Mouse (Mus musculus) hindbrain, embryonic 11.5 days (tissue): ENCODE results near the gene Basp1. TPM values are rescaled to one million over a fixed set of nuclear protein-coding genes. Genes with fewer than 3 reads are reported as not detected.

ENCODE experiments used
- ATAC-seq: fragments of 200-750 bp; cut with Nextera tagmentation; 2 replicates; pipeline ENCODE4 v1.8.0; 2017; ENCODE audit warnings: mild to moderate bottlenecking, moderate TSS enrichment, moderate library complexity; ENCODE audit not compliant: low FRiP score
- DNase-seq: peaks from one replicate; pipeline ENCODE4 v3.0.0-alpha.2; 2015; ENCODE audit warnings: low spot score
- H3K27ac ChIP-seq: fragments of 300-500 bp; sonication (generic); 2 replicates; pipeline ENCODE4 v1.5.1; 2014; ENCODE audit warnings: mild to moderate bottlenecking, low read depth, low read length
- H3K27me3 ChIP-seq: fragments of 300-500 bp; sonication (generic); 2 replicates; pipeline ENCODE4 v1.6.1; 2014; ENCODE audit warnings: mild to moderate bottlenecking, low read length, moderate library complexity, mixed read lengths; ENCODE audit not compliant: control insufficient read depth, insufficient read depth
- H3K36me3 ChIP-seq: fragments of 300-500 bp; sonication (generic); 2 replicates; pipeline ENCODE4 v1.6.1; 2014; ENCODE audit warnings: mild to moderate bottlenecking, low read length, moderate library complexity, mixed read lengths; ENCODE audit not compliant: control insufficient read depth, insufficient read depth
- H3K4me1 ChIP-seq: fragments of 300-500 bp; sonication (generic); replicated peaks from 2 replicates; pipeline ENCODE4 v1.6.1; 2014; ENCODE audit warnings: low read length, mixed read lengths; ENCODE audit not compliant: control insufficient read depth, insufficient read depth
- H3K4me2 ChIP-seq: fragments of 300-500 bp; sonication (generic); replicated peaks from 2 replicates; pipeline ENCODE4 v1.6.1; 2014; ENCODE audit warnings: mild to moderate bottlenecking, low read depth, low read length
- H3K4me3 ChIP-seq: fragments of 300-500 bp; sonication (generic); 2 replicates; pipeline ENCODE4 v1.5.1; 2014; ENCODE audit warnings: low read depth, low read length
- H3K9ac ChIP-seq: fragments of 300-500 bp; sonication (generic); 2 replicates; pipeline ENCODE4 v1.6.1; 2014; ENCODE audit warnings: low read depth, low read length
- H3K9me3 ChIP-seq: fragments of 300-500 bp; sonication (generic); 2 replicates; pipeline ENCODE4 v1.6.1; 2016; ENCODE audit warnings: low read length; ENCODE audit not compliant: control insufficient read depth
- WGBS: fragments of 180-500 bp; shearing (Covaris S2); extraction: QIAGEN DNeasy Blood & Tissue Kit; methylation state at CpG from one replicate; pipeline ENCODE4 v1.1.7; 2014; 5-methylcytosine and 5-hydroxymethylcytosine counted together
- polyA plus RNA-seq: library from polyadenylated mRNA; unstranded; fragments of >200 nt; fragmentation: Nextera tagmentation; extraction: Ambion mirVana; gene quantifications from 2 replicates; pipeline ENCODE4 v1.2.1, GENCODE M21; 2014

Gene Basp1
- polyA plus RNA-seq, 1 experiment from 2014 or later: 130 TPM

DNA sequence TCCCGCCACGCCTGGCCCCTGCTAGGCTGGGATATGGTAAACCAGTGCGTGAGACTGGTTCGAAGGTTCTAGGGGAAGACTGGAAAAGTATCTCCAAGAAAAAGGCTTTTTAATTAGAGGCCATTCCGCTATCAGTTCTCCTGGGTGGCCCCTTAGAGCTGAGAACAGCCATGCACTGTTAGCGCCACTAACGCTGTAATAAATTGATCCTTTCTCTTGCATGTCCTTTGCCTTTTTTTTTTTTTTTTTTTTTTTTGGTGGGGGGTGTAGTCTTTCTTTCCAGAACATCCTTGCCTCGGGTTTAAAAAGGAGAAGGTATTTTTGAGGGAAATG, 32.6 kb upstream of the Basp1 start:
- no peak overlapping the region for H3K9ac ChIP-seq
- DNase-seq (no peak), ATAC-seq (0 out of 2 replicates have a peak, but pooled peaks have one; percentile 23)
- WGBS: 57% methylated on average over 8 of the region's 8 CpGs
- no peak overlapping the region for H3K27ac ChIP-seq
- no peaks in the 10 kb centered on the region for H3K9me3 ChIP-seq
- peak overlapping the region; percentile 18; the same call in 1 of the 2 replicates for H3K4me2 ChIP-seq
- H3K4me3 ChIP-seq: no peak overlapping the region
- no peaks in the 10 kb centered on the region for H3K36me3 ChIP-seq
- H3K4me1 ChIP-seq: no peaks in the 10 kb centered on the region; the same call in 1 of the 2 replicates
- no peaks in the 10 kb centered on the region for H3K27me3 ChIP-seq

DNA sequence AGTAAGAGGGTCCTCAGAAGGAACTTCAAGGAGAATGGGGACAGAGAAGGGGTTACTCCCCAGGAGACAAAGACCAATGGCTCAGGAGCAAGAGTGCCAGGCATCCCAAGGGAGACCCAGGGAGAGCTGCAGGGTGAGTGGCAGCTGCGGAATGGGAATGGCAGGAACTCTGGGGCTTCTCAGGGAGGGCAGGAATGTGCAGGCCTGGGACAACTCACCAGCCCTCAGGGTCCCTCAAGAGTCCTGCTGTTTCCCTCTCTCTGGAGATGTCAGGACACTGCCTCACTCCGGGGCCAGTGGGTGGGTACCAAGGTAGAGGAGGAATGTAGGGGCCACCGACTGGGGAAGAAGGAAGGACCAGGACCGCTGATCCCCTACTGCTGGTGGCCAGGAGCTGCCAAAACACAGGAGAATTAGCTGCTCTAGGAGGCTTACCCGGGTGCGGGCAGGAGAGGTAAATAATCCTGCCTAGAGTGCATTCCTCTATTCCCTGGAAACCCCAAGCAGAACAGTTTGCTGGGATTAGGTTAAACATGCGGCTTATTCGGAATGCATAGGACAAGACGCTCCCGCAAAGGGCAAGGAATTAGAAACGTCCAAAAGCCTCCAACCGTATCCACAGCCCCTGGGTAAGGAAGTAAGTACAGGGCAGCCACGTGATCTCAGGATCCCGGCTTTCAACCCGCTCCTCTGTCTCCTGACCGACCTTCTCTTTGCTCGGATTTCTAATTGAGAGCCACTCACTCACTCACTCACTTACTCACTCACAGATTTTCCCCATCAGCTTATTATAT, 32.0 kb upstream of the Basp1 start:
- H3K9me3 ChIP-seq: no peaks in the 10 kb centered on the region
- H3K27ac ChIP-seq: no peak overlapping the region
- peak overlapping the region; percentile 18; the same call in 1 of the 2 replicates for H3K4me2 ChIP-seq
- no peaks in the 10 kb centered on the region for H3K36me3 ChIP-seq
- no peak overlapping the region for H3K4me3 ChIP-seq
- no peaks in the 10 kb centered on the region; the same call in 1 of the 2 replicates for H3K4me1 ChIP-seq
- no peak overlapping the region for H3K9ac ChIP-seq
- WGBS: 8% methylated on average over 17 of the region's 17 CpGs
- ATAC-seq (peak; percentile 52; the same call in 1 of the 2 replicates), DNase-seq (peak; percentile 41)
- H3K27me3 ChIP-seq: no peaks in the 10 kb centered on the region

DNA sequence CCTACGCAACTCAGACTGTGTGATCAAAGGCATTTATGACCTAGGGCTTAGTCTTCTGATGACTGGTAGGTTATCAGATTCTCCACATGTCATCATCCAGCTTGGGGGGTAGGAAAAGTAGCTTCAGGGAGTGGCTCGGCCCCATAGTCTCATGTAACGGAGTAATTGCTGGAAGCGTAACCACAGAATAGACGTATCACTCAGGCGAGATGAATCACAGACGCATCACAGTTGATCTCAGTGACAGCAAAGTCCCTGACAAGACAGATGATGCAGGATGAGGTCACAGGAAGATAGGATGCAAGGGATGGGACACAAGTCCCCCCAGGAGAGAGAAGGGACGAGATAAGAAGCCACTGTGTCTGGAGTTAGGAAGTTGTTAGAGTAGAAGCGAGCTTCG, 30.6 kb upstream of the Basp1 start:
- no peaks in the 10 kb centered on the region for H3K36me3 ChIP-seq
- WGBS: 85% methylated on average over 10 of the region's 10 CpGs
- H3K4me1 ChIP-seq: no peaks in the 10 kb centered on the region; the same call in 1 of the 2 replicates
- H3K4me3 ChIP-seq: no peak overlapping the region
- no peaks in the 10 kb centered on the region for H3K27me3 ChIP-seq
- no peak for DNase-seq
- no peak overlapping the region for H3K4me2 ChIP-seq
- no peak for ATAC-seq
- H3K9me3 ChIP-seq: no peaks in the 10 kb centered on the region
- no peak overlapping the region for H3K9ac ChIP-seq
- no peak overlapping the region for H3K27ac ChIP-seq

DNA sequence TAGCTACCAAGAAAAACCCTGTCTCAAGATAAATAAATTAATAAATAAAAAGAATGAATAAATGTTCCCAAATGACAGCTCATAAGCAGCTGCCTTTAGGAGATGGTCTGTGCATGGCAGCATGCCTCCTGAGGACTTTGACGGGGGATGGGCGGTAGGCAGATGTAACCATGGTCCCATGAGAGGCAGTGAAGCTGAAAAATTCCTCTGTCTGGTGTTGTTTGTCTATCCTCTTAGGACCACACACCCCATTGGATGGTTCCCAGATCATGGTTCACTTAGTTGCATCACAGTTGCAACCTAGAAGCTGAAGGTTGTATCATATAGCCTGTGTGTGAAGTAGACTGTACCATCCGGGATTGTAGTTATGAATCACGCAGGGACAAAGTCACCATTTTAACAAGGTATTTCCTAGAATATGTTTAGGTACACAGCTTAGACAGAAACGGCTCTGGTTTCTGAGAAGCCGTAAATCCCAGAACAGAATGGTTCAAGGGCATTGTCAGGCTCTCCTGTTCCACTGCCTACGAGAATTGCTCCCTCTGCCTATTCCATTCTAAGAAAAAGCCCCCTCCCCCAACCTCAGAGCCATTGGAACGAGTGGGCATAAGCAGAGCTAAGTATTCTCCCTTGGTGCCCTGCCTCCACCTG, 29.7 kb upstream of the Basp1 start:
- H3K4me1 ChIP-seq: no peaks in the 10 kb centered on the region; the same call in 1 of the 2 replicates
- no peaks in the 10 kb centered on the region for H3K9me3 ChIP-seq
- no peak overlapping the region for H3K4me2 ChIP-seq
- ATAC-seq (no peak), DNase-seq (no peak)
- H3K4me3 ChIP-seq: no peak overlapping the region
- 82% methylated on average over 8 of the region's 8 CpGs for WGBS
- H3K27me3 ChIP-seq: no peaks in the 10 kb centered on the region
- H3K9ac ChIP-seq: no peak overlapping the region
- no peak overlapping the region for H3K27ac ChIP-seq
- no peaks in the 10 kb centered on the region for H3K36me3 ChIP-seq

DNA sequence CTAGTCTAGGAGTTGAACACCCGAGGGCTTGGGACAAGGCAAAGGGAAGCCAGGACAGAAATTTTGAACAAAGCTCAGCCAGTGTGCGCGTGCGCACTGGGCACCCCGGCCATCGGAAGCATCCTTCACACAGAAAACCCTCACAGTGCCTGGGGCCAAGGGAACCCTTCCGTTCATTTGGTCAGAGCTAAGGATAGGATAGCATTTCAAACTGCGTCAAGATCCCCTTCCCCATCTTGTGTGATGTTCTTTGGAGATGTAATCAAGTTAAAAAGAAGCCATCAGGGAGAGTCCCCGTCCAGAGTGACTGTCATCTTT, 28.3 kb upstream of the Basp1 start:
- H3K36me3 ChIP-seq: no peaks in the 10 kb centered on the region
- WGBS: 58% methylated on average over 9 of the region's 9 CpGs
- H3K4me2 ChIP-seq: no peak overlapping the region
- no peak overlapping the region for H3K4me3 ChIP-seq
- no peak overlapping the region for H3K27ac ChIP-seq
- H3K4me1 ChIP-seq: no peaks in the 10 kb centered on the region; the same call in 1 of the 2 replicates
- ATAC-seq (no peak), DNase-seq (peak; percentile 27)
- H3K9me3 ChIP-seq: no peaks in the 10 kb centered on the region
- no peak overlapping the region for H3K9ac ChIP-seq
- no peaks in the 10 kb centered on the region for H3K27me3 ChIP-seq

DNA sequence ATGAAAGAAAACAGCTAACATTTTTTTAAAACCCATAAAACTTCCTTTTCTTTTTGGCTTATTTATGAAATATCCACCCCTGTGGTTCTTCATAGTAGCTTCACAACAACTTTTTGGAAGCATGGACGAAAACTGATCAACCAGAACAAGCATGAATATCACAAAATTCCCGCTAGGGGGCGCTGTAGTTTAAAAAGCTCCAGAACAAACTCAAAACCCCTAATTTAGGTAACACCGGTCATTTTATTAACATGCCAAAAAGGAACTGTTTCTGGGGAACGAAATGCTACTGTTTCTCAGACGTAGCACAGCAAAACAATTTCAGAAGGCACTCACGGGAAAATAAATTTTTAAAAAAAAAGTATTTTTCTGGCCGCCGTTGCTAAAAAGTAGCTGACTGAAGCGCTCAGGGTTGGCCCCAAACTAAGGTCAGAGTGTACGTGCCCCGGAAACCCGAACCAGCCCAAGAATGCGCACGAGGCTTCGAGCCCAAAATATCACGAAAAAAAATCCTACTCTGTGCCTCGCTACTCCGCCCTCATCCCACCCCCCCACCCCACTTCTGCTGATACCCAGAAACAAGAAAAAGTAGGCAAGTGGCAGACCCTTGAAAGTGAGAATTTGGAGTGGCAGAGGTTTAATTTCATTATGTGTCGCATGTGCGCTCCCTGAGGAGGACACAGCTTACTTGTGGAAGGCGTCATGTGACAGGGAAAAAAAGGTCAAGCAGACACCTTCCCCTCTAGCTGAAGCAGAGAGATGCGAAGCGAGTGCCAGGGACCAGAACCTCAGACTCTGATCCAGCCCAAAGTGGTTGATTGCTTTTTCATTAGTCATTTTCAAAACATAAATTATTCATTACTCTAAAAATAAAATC, 27.7 kb upstream of the Basp1 start:
- H3K9me3 ChIP-seq: no peaks in the 10 kb centered on the region
- no peaks in the 10 kb centered on the region for H3K27me3 ChIP-seq
- no peak overlapping the region; the same call in 1 of the 2 replicates for H3K4me2 ChIP-seq
- no peak overlapping the region for H3K4me3 ChIP-seq
- no peak overlapping the region for H3K27ac ChIP-seq
- no peaks in the 10 kb centered on the region for H3K36me3 ChIP-seq
- no peak overlapping the region for H3K9ac ChIP-seq
- H3K4me1 ChIP-seq: no peaks in the 10 kb centered on the region; the same call in 1 of the 2 replicates
- ATAC-seq (no peak), DNase-seq (peak; percentile 85)
- 23% methylated on average over 24 of the region's 24 CpGs for WGBS

DNA sequence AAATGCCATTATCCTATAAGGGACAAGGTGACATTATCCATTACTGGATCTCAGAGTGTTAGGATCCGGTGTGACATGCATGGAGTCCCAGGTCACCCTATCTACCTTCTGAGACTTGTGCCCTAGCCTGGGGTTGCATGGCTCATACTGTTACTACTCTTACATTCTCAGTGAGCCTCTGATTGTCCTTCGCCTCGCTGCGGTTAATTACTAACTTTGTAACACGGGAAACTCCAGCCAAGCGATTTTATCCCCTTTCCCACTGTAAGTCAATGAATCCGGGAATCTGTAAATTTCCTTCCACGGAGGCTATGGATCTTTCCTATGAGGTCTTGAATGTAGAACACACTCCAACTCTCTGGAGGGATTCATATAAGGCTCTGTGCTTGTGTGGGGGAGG, 26.8 kb upstream of the Basp1 start:
- no peaks in the 10 kb centered on the region for H3K9me3 ChIP-seq
- H3K36me3 ChIP-seq: no peaks in the 10 kb centered on the region
- no peak overlapping the region for H3K4me2 ChIP-seq
- 79% methylated on average over 8 of the region's 8 CpGs for WGBS
- H3K9ac ChIP-seq: no peak overlapping the region
- DNase-seq (no peak), ATAC-seq (no peak)
- H3K4me1 ChIP-seq: no peaks in the 10 kb centered on the region; the same call in 1 of the 2 replicates
- H3K4me3 ChIP-seq: no peak overlapping the region
- H3K27me3 ChIP-seq: no peaks in the 10 kb centered on the region
- no peak overlapping the region for H3K27ac ChIP-seq

DNA sequence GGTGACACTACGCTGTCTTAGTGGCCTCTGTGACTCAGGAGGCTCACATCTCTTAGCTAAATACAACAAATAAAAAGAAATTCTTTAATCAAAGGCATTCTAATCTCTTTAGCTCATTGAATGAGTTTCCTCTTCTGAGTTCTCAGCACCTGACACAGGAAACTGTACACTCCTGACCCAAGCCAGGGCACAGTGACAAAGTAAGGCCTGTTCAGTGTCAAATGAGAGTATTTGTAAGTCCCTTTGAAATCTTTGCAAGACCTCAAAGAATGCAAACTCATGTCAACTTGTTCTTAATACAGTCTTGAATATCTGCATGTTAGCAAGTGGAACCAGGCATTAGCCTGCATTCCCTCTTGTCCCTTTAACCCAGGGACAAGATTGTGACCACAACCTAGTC, 18.8 kb upstream of the Basp1 start:
- Histone ChIP-seq H3K9ac (no peak overlapping the region), H3K27ac (no peak overlapping the region), H3K4me1 (no peaks in the 10 kb centered on the region), H3K4me2 (no peak overlapping the region), H3K4me3 (no peak overlapping the region), H3K27me3 (no peaks in the 10 kb centered on the region), H3K9me3 (no peaks in the 10 kb centered on the region), H3K36me3 (no peaks in the 10 kb centered on the region)
- ATAC-seq (no peak), DNase-seq (no peak)
- 81% methylated on average over 1 of the region's 1 CpGs for WGBS
